Mouse (Mus musculus): ENCODE results near the gene Avl9. TPM values are rescaled to one million over a fixed set of nuclear protein-coding genes. Genes with fewer than 3 reads are reported as not detected.

Gene Avl9
- polyA plus RNA-seq, 1 experiment from 2014 or later: 33.8 TPM

GRCm38 (mm10) chr6:56797311-56798151 lies 82.8 kb downstream of the Avl9 start, which contains the start of gene Kbtbd2:
Gene Kbtbd2, minus strand, starts transcription at chr6:56797813.
- Histone ChIP-seq H3K4me2 (peak within 1 kb of the TSS; percentile 82), H3K9ac (peak within 1 kb of the TSS; percentile 91), H3K27ac (peak within 1 kb of the TSS; percentile 99), H3K9me3 (no peaks in the 10 kb centered on the region), H3K4me1 (replicated peaks) (peaks cover 35% of the 10 kb centered on the region), H3K36me3 (no peaks in the 10 kb centered on the region), H3K27me3 (no peaks in the 10 kb centered on the region), H3K4me3 (peak within 1 kb of the TSS; percentile 82)
- peak; percentile 95 for ATAC-seq (ENCODE audit: low FRiP score)
- WGBS: under 1% methylated on average over 96 of the region's 98 CpGs

DNA sequence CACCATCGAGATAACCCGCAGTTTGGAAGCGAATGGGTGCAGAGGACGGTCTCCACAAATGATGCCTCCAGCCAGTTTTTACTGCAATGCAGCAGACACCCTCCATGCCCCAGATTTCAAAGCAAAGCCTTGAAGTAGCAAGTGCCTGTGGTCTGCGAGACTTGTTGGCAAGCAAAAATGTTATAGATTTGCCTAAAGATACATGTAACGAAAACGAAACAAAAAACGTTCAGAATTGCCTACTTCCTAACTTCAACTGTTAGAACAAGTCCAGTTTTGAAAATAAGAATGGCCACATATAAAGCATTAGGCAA lies 83.4 kb downstream of the Avl9 start:
- peak overlapping the region; percentile 82 for H3K4me2 ChIP-seq
- H3K36me3 ChIP-seq: no peaks in the 10 kb centered on the region
- peaks cover 35% of the 10 kb centered on the region for H3K4me1 ChIP-seq (replicated peaks)
- H3K27me3 ChIP-seq: no peaks in the 10 kb centered on the region
- peak overlapping the region; percentile 91 for H3K9ac ChIP-seq
- no peak for ATAC-seq (ENCODE audit: low FRiP score)
- H3K9me3 ChIP-seq: no peaks in the 10 kb centered on the region
- H3K27ac ChIP-seq: peak overlapping the region; percentile 99
- WGBS: 20% methylated on average over 8 of the region's 8 CpGs
- peak overlapping the region; percentile 82 for H3K4me3 ChIP-seq

- no peak for ATAC-seq (ENCODE audit: low FRiP score)
Observed at GRCm38 (mm10) chr6:56805026-56805425, 90.3 kb downstream of the Avl9 start.

GRCm38 (mm10) chr6:56806195-56806594 lies 91.5 kb downstream of the Avl9 start:
- Histone ChIP-seq H3K27ac (no peak overlapping the region), H3K9me3 (no peaks in the 10 kb centered on the region), H3K4me3 (no peak overlapping the region), H3K27me3 (no peaks in the 10 kb centered on the region), H3K36me3 (no peaks in the 10 kb centered on the region), H3K4me2 (no peak overlapping the region), H3K4me1 (replicated peaks) (no peaks in the 10 kb centered on the region), H3K9ac (0 out of 2 replicates have a peak overlapping the region, but pooled peaks have one; percentile 13)
- 73% methylated on average over 2 of the region's 2 CpGs for WGBS
- ATAC-seq (ENCODE audit: low FRiP score): no peak

More at GRCm38 (mm10) chr6:56805026-56805425, 90.3 kb downstream of the Avl9 start:
- Histone ChIP-seq H3K9ac (no peak overlapping the region), H3K4me1 (replicated peaks) (no peaks in the 10 kb centered on the region), H3K27me3 (no peaks in the 10 kb centered on the region), H3K27ac (no peak overlapping the region), H3K4me3 (no peak overlapping the region), H3K36me3 (no peaks in the 10 kb centered on the region), H3K4me2 (no peak overlapping the region), H3K9me3 (no peaks in the 10 kb centered on the region)
- WGBS: 87% methylated on average over 4 of the region's 4 CpGs

DNA sequence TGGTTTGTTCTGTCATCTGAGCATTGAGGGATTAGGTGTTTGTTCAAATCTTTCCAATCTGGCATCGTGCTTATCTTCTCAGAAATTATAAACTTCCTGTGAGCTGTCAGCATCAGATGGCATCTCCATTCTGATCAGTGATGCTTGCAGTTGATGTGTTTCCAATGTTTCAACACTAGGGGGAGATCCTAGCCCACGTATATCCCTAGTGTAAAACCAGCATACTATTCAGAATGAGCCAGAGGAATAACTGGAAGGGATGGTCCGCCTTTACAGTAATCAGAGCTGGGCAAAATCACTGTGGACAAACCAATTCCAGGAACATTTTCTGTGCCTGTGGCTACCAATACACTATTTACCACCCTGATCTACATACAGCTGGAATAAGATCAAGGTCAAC lies 94.0 kb downstream of the Avl9 start:
- Histone ChIP-seq H3K27me3 (no peaks in the 10 kb centered on the region), H3K27ac (no peak overlapping the region), H3K9ac (no peak overlapping the region), H3K4me2 (no peak overlapping the region), H3K4me3 (no peak overlapping the region), H3K36me3 (no peaks in the 10 kb centered on the region), H3K9me3 (no peaks in the 10 kb centered on the region), H3K4me1 (replicated peaks) (peaks cover 6% of the 10 kb centered on the region; the same call in 1 of the 2 replicates)
- 15% methylated on average over 3 of the region's 3 CpGs for WGBS
- ATAC-seq (ENCODE audit: low FRiP score): peak; percentile 92

Other genes starting within 250 kb of the Avl9 start
- gene Pde1c, start 145.8 kb upstream of the Avl9 start, polyA plus RNA-seq (2015; fragmentation: Nextera tagmentation; extraction: Ambion mirVana): 13.8 and 16.2 TPM in 2 replicates
- 95.4 and 103 TPM in 2 replicates for gene Lsm5, start 10.2 kb upstream of the Avl9 start, polyA plus RNA-seq (2015; fragmentation: Nextera tagmentation; extraction: Ambion mirVana)
- 28.1 and 33.0 TPM in 2 replicates for gene Kbtbd2, start 82.9 kb downstream of the Avl9 start, polyA plus RNA-seq (2015; fragmentation: Nextera tagmentation; extraction: Ambion mirVana)
- gene Fkbp9, start 117.2 kb downstream of the Avl9 start, polyA plus RNA-seq (2015; fragmentation: Nextera tagmentation; extraction: Ambion mirVana): 39.5 and 41.3 TPM in 2 replicates
- gene Nt5c3, start 209.0 kb downstream of the Avl9 start, polyA plus RNA-seq (2015; fragmentation: Nextera tagmentation; extraction: Ambion mirVana): 147 and 153 TPM in 2 replicates
- gene Vmn1r4, start 209.1 kb downstream of the Avl9 start, polyA plus RNA-seq (2015; fragmentation: Nextera tagmentation; extraction: Ambion mirVana): 0.44 and 0.65 TPM in 2 replicates